Mouse (Mus musculus): Measurements from ENCODE around the gene Psmd1. TPM values are rescaled to one million over a fixed set of nuclear protein-coding genes. Genes with fewer than 3 reads are reported as not detected.
A peak's percentile ranks its signal among the peaks of the same experiment; 100 is the strongest.

Gene Psmd1
- polyA plus RNA-seq, 1 experiment from 2014 or later: 144 TPM

DNA sequence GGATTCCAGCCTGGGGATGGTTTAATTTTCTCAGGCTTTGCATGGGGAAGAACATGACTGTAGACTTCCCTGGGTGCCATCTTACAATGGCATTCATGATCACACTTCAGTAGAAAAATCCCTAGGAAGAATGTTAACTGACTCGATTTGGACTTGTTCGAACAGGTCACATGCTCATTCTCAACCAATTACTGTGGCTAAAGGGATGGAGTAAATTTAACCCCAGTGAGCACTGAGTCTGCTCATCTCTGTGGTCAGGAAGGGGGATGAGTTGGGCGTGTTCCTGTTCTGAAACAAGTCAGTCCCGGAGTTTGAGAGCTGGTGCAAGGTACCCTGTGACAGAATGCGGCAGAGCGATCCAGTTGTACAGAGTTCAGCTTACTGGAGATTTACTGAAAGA lies 86.7 kb downstream of the Psmd1 start:
- Histone ChIP-seq H3K36me3 (ENCODE audit: control insufficient read depth, insufficient read depth, low read length) (no peaks in the 10 kb centered on the region), H3K27me3 (replicated peaks; ENCODE audit: control insufficient read depth, insufficient read depth, low read length) (no peaks in the 10 kb centered on the region), H3K27ac (ENCODE audit: low read length) (no peak overlapping the region), H3K4me2 (ENCODE audit: low read depth, low read length) (no peak overlapping the region), H3K4me1 (ENCODE audit: control insufficient read depth, insufficient read depth, low read length) (peaks cover 6% of the 10 kb centered on the region; the same call in 1 of the 2 replicates), H3K9ac (ENCODE audit: low read depth, low read length) (no peak overlapping the region), H3K9me3 (ENCODE audit: control insufficient read depth, low read length) (no peaks in the 10 kb centered on the region), H3K4me3 (ENCODE audit: low read length) (no peak overlapping the region)
- WGBS: 76% methylated on average over 6 of the region's 6 CpGs
- ATAC-seq: no peak

DNA sequence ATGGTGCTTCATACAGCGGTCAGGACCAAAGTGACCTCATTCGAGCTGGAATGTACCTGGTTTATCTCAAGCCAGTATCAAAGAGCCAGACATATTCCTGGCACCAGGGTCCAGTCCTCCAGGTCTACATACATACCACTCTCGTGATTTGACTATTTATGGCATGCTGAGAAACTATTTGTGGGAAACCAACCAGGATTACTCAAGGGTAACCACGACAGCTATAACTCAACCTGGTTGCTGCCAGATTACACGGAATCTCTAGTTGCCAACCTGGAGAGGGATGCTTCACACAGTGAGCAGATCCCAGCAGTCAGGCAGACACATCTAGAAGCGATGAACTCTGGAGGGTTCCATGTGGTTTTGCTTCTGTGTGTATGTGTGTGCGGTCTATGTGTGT lies 87.2 kb downstream of the Psmd1 start:
- Histone ChIP-seq H3K9me3 (ENCODE audit: control insufficient read depth, low read length) (no peaks in the 10 kb centered on the region), H3K4me2 (ENCODE audit: low read depth, low read length) (no peak overlapping the region), H3K4me3 (ENCODE audit: low read length) (no peak overlapping the region), H3K36me3 (ENCODE audit: control insufficient read depth, insufficient read depth, low read length) (no peaks in the 10 kb centered on the region), H3K9ac (ENCODE audit: low read depth, low read length) (no peak overlapping the region), H3K27ac (ENCODE audit: low read length) (no peak overlapping the region), H3K27me3 (replicated peaks; ENCODE audit: control insufficient read depth, insufficient read depth, low read length) (no peaks in the 10 kb centered on the region), H3K4me1 (ENCODE audit: control insufficient read depth, insufficient read depth, low read length) (peaks cover 6% of the 10 kb centered on the region; the same call in 1 of the 2 replicates)
- no peak for ATAC-seq
- WGBS: 71% methylated on average over 7 of the region's 7 CpGs

GRCm38 (mm10) chr1:86152618-86153017 lies 88.4 kb downstream of the Psmd1 start:
- WGBS: 93% methylated on average over 1 of the region's 1 CpGs
- H3K9me3 ChIP-seq (ENCODE audit: control insufficient read depth, low read length): no peaks in the 10 kb centered on the region

GRCm38 (mm10) chr1:86154133-86154823 lies 90.1 kb downstream of the Psmd1 start, which contains the start of gene Armc9:
TSS of gene Armc9 (plus strand) at chr1:86154780.
- peaks cover 6% of the 10 kb centered on the region; the same call in 1 of the 2 replicates for H3K4me1 ChIP-seq (ENCODE audit: control insufficient read depth, insufficient read depth, low read length)
- H3K36me3 ChIP-seq (ENCODE audit: control insufficient read depth, insufficient read depth, low read length): no peaks in the 10 kb centered on the region
- WGBS: 3% methylated on average over 40 of the region's 40 CpGs
- H3K27me3 ChIP-seq (replicated peaks; ENCODE audit: control insufficient read depth, insufficient read depth, low read length): no peaks in the 10 kb centered on the region
- H3K27ac ChIP-seq (ENCODE audit: low read length): peak within 1 kb of the TSS; percentile 80
- H3K4me3 ChIP-seq (ENCODE audit: low read length): peak within 1 kb of the TSS; percentile 91
- peak within 1 kb of the TSS; percentile 73 for H3K4me2 ChIP-seq (ENCODE audit: low read depth, low read length)
- peak; percentile 99 for ATAC-seq
- peak within 1 kb of the TSS; percentile 83 for H3K9ac ChIP-seq (ENCODE audit: low read depth, low read length)
- no peaks in the 10 kb centered on the region for H3K9me3 ChIP-seq (ENCODE audit: control insufficient read depth, low read length)

More at GRCm38 (mm10) chr1:86152618-86153017, 88.4 kb downstream of the Psmd1 start:
- ATAC-seq: no peak
- H3K4me3 ChIP-seq (ENCODE audit: low read length): no peak overlapping the region
- no peaks in the 10 kb centered on the region for H3K36me3 ChIP-seq (ENCODE audit: control insufficient read depth, insufficient read depth, low read length)
- peaks cover 6% of the 10 kb centered on the region; the same call in 1 of the 2 replicates for H3K4me1 ChIP-seq (ENCODE audit: control insufficient read depth, insufficient read depth, low read length)
- no peak overlapping the region for H3K27ac ChIP-seq (ENCODE audit: low read length)
- H3K9ac ChIP-seq (ENCODE audit: low read depth, low read length): no peak overlapping the region
- no peaks in the 10 kb centered on the region for H3K27me3 ChIP-seq (replicated peaks; ENCODE audit: control insufficient read depth, insufficient read depth, low read length)
- no peak overlapping the region for H3K4me2 ChIP-seq (ENCODE audit: low read depth, low read length)

GRCm38 (mm10) chr1:86154824-86155164 lies 90.6 kb downstream of the Psmd1 start:
- Histone ChIP-seq H3K4me1 (ENCODE audit: control insufficient read depth, insufficient read depth, low read length) (peaks cover 6% of the 10 kb centered on the region; the same call in 1 of the 2 replicates), H3K4me3 (ENCODE audit: low read length) (peak overlapping the region; percentile 91), H3K4me2 (ENCODE audit: low read depth, low read length) (peak overlapping the region; percentile 73), H3K9ac (ENCODE audit: low read depth, low read length) (peak overlapping the region; percentile 83), H3K36me3 (ENCODE audit: control insufficient read depth, insufficient read depth, low read length) (no peaks in the 10 kb centered on the region), H3K9me3 (ENCODE audit: control insufficient read depth, low read length) (no peaks in the 10 kb centered on the region), H3K27me3 (replicated peaks; ENCODE audit: control insufficient read depth, insufficient read depth, low read length) (no peaks in the 10 kb centered on the region), H3K27ac (ENCODE audit: low read length) (no peak overlapping the region)
- WGBS: 0% methylated on average over 18 of the region's 18 CpGs
- no peak; the same call in 1 of the 2 replicates for ATAC-seq

GRCm38 (mm10) chr1:86156075-86156474 lies 91.9 kb downstream of the Psmd1 start:
- Histone ChIP-seq H3K9ac (ENCODE audit: low read depth, low read length) (peak overlapping the region; percentile 24; the same call in 1 of the 2 replicates), H3K4me1 (ENCODE audit: control insufficient read depth, insufficient read depth, low read length) (peaks cover 6% of the 10 kb centered on the region; the same call in 1 of the 2 replicates), H3K9me3 (ENCODE audit: control insufficient read depth, low read length) (no peaks in the 10 kb centered on the region), H3K36me3 (ENCODE audit: control insufficient read depth, insufficient read depth, low read length) (no peaks in the 10 kb centered on the region), H3K4me3 (ENCODE audit: low read length) (no peak overlapping the region), H3K27ac (ENCODE audit: low read length) (no peak overlapping the region), H3K4me2 (ENCODE audit: low read depth, low read length) (no peak overlapping the region), H3K27me3 (replicated peaks; ENCODE audit: control insufficient read depth, insufficient read depth, low read length) (no peaks in the 10 kb centered on the region)
- ATAC-seq: no peak
- 85% methylated on average over 3 of the region's 3 CpGs for WGBS

DNA sequence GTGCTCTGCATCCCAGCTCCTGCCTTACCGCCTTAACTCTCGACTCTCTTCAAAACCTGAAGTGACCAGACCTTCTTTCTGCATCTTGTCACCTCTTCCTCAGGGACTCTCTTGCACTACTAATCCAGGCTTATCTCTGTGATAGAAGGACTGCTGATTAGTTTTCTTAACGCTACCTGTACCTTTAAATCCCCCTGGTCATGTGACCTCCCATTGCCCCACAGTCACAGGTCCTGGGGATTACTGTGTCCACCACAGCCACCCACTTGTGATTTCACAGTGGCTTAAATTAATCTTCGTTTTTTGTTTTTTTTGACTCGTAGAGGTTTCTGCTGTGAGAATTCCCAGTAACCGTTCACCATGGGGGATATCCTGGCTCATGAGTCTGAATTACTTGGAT lies 92.4 kb downstream of the Psmd1 start:
- no peak overlapping the region for H3K4me2 ChIP-seq (ENCODE audit: low read depth, low read length)
- 86% methylated on average over 6 of the region's 6 CpGs for WGBS
- H3K27me3 ChIP-seq (replicated peaks; ENCODE audit: control insufficient read depth, insufficient read depth, low read length): no peaks in the 10 kb centered on the region
- no peak overlapping the region for H3K27ac ChIP-seq (ENCODE audit: low read length)
- H3K4me3 ChIP-seq (ENCODE audit: low read length): no peak overlapping the region
- no peaks in the 10 kb centered on the region for H3K9me3 ChIP-seq (ENCODE audit: control insufficient read depth, low read length)
- H3K9ac ChIP-seq (ENCODE audit: low read depth, low read length): no peak overlapping the region
- ATAC-seq: no peak
- peaks cover 6% of the 10 kb centered on the region; the same call in 1 of the 2 replicates for H3K4me1 ChIP-seq (ENCODE audit: control insufficient read depth, insufficient read depth, low read length)
- H3K36me3 ChIP-seq (ENCODE audit: control insufficient read depth, insufficient read depth, low read length): no peaks in the 10 kb centered on the region

DNA sequence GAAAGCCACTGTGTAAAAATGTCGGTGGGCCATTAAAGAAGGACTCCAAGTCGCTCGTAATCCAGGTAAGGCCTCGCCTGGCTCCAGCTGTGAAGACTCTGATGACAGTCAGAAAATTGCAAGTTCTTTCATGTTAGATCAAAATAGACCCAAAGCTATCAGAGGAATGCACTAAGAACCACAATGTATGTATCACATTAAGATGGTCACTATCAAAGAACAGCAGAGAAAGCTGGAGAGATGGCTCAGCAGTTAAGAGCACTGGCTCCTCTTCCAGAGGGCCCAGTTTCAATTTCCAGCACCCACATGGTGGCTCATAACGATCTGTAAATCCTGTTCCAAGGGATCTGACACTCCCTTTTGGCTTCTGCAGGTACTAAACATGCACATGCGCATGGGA lies 95.9 kb downstream of the Psmd1 start:
- no peak for ATAC-seq

DNA sequence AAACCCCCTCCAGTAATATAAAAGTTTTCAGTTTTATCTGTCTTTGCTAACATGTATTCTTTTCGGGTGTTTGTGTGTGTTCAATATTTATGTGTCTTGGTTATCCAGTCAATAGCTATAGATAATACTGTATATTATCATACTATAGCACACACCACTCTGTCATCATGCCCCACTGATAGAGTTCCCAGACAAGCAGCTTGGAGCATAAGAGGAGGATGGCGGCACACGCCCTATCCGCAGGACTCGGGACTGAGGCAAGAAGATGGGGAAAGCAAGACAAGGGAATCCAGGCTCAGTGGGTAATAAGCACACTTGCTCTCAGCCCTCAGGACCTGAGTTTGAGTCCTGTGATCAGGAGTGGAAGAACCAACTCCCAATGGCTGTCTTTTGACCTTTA lies 96.3 kb downstream of the Psmd1 start:
- ATAC-seq: peak; percentile 69
- Histone ChIP-seq H3K9ac (ENCODE audit: low read depth, low read length) (no peak overlapping the region), H3K27ac (ENCODE audit: low read length) (no peak overlapping the region), H3K4me3 (ENCODE audit: low read length) (no peak overlapping the region), H3K27me3 (replicated peaks; ENCODE audit: control insufficient read depth, insufficient read depth, low read length) (no peaks in the 10 kb centered on the region), H3K36me3 (ENCODE audit: control insufficient read depth, insufficient read depth, low read length) (no peaks in the 10 kb centered on the region), H3K4me2 (ENCODE audit: low read depth, low read length) (no peak overlapping the region), H3K4me1 (ENCODE audit: control insufficient read depth, insufficient read depth, low read length) (peaks cover 2% of the 10 kb centered on the region; the same call in 1 of the 2 replicates), H3K9me3 (ENCODE audit: control insufficient read depth, low read length) (no peaks in the 10 kb centered on the region)
- 94% methylated on average over 5 of the region's 5 CpGs for WGBS

More for the DNA sequence above, 95.9 kb downstream of the Psmd1 start:
- Histone ChIP-seq H3K4me2 (ENCODE audit: low read depth, low read length) (no peak overlapping the region), H3K4me1 (ENCODE audit: control insufficient read depth, insufficient read depth, low read length) (peaks cover 6% of the 10 kb centered on the region; the same call in 1 of the 2 replicates), H3K27me3 (replicated peaks; ENCODE audit: control insufficient read depth, insufficient read depth, low read length) (no peaks in the 10 kb centered on the region), H3K9me3 (ENCODE audit: control insufficient read depth, low read length) (no peaks in the 10 kb centered on the region), H3K36me3 (ENCODE audit: control insufficient read depth, insufficient read depth, low read length) (no peaks in the 10 kb centered on the region), H3K27ac (ENCODE audit: low read length) (no peak overlapping the region), H3K9ac (ENCODE audit: low read depth, low read length) (no peak overlapping the region), H3K4me3 (ENCODE audit: low read length) (no peak overlapping the region)
- WGBS: 92% methylated on average over 6 of the region's 6 CpGs

Data from intestine, embryonic 16.5 days (tissue).